Mouse (Mus musculus): ENCODE results near the gene Hs6st1.
A peak's percentile ranks its signal among the peaks of the same experiment; 100 is the strongest.
"Not testable (repeated sequence)": the region's sequence is repeated elsewhere in the genome, so short reads cannot be mapped to it uniquely, and the experiment has no call there.

The Hs6st1 gene

DNA sequence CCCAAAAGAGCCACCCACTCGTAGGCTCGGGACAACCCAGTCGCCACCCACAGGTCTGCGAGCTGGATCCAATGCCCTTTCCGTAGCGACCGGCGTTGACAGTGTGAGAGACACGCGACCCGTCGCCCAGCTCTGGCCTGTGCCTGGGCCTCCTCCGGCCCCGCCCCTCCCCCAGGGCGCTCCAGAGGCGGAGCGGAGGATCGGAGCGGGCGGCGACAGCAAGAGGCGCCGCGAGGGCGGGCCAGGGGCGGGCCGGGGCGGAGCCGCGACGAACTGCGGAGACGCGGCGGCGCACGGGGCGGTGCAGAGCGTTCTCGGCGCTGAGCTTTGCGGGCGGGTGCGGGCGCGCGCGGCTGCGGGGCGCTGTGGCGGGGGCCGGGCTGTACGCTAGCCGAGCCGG, at the start of gene Hs6st1:
Gene Hs6st1, plus strand, starts transcription at position 325 of the 400 bp plus-strand sequence.
- DNase-seq (ENCODE audit: low read depth in 2 of 2, low spot score in 2 of 2), result peak; percentile 80 to 84

DNA sequence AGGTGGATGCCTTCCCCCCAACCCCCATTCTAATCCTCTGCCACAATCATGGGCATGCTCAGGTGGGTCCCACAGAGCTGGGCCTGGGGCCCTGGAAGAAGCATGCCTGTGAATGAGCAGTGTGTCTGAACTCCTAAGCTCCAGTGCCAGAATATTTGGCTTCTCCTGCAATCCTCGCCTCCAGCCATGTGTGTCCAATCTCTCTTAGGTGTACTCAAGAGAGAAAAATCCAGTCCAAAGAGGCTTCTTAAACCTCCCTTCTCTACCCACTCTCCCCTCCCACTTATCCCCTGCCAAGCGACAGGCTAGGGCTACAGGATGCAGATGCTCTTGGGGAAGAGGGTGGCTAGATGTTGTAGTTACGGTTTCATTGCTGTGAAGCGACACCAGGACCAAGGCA, 49.6 kb upstream of the Hs6st1 start:
- DNase-seq (ENCODE audit: low read depth in 2 of 2, low spot score in 2 of 2), result no peak

DNA sequence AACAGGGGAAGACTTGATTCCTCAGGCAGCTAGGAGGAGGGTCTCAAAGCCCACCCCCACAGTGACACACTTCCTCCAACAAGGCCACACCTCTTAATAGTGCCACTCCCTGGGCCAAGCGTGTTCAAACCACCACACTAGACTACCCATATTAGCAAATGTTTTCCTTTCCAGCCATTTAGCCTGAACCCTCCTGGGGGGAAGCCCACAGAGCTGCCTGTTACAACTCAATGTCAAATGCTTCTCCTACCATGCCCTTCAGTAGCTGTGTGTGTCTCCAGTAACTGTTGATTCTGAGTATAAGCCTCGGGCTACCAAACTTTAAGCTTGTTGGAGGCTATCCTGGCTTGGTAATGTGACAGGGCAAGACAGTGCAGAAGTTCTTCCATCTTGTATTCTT, 49.0 kb upstream of the Hs6st1 start:
- DNase-seq (ENCODE audit: low read depth in 2 of 2, low spot score in 2 of 2), result no peak

DNA sequence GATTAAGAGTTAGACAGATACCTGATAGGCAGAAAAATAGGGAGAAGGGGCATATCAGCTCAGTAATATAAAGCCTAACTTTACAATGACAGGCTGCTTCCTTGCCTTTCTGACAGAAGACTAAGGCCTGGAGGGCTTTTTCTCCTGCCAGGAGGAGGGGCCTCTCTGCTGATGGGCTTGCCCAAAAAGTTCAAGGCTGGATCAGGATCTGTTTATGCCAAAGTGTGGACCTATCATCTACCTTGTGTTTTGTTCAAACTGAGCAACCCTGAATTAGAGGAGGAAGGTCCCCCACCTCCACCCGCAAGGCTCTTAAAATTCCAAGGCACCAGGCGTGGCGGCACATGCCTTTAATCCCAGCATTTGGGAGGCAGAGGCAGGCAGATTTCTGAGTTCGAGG, 47.9 kb upstream of the Hs6st1 start:
- DNase-seq (ENCODE audit: low read depth in 2 of 2, low spot score in 2 of 2), result no peak

DNA sequence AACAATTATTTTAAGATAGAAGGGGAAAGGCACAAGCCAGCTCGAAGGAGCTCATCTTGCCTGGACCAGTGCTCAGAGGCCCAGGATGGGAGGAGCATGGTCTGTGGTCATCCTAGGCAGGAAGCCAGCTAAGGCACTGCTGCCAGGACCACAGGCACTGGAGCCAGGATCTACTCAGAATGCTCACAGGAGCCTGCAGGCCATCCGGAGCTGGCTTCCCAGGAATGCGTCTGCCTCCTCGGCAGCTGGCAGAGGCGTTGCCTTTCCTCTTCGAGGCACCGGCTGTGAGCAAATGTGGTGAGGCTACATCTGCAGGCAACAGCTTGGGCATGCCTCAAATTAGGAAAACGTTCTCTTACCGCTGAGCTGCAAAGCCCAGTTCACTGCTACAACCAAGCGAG, 37.8 kb upstream of the Hs6st1 start:
- no peak for DNase-seq (ENCODE audit: low read depth in 2 of 2, low spot score in 2 of 2)

DNA sequence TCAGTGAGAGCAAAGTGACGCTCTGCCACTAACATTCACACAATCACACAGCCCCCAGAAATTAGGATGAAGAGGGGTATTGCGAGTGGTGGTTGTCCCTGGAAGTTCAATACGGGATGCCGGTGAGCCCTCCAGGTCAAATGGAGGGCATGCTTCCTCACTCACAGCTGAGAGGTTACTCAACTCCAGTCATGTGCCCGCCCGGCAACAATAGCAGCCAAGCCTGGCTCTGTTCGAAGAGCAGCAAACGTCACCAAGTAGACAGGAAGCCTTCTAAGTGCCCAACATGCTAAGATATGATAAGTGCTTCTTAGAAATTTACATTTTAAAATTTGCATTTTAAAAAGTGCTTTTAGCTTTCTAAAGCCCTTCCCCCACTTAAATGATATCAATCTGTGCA, 29.4 kb upstream of the Hs6st1 start:
- DNase-seq (ENCODE audit: low read depth in 2 of 2, low spot score in 2 of 2), result no peak

DNA sequence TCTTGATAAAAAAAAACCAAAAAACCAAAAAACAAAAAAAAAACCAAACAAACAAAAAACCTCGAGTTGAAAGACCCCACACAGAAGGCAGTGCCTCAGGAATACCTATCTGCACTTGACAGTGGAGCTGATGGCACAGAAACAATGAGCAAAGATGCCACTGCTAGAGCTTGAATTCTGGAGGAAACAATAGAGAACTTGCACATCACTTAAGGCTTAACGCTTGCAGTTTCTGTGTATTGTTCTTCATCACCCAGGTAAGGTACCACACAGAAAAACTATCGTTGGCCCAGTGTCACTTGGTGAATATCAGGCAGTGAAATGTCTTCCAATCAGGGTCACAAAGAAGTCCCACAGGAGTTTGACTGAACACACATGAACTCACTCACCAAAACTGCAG, 26.1 kb upstream of the Hs6st1 start:
- no peak for DNase-seq (ENCODE audit: low read depth in 2 of 2, low spot score in 2 of 2)

DNA sequence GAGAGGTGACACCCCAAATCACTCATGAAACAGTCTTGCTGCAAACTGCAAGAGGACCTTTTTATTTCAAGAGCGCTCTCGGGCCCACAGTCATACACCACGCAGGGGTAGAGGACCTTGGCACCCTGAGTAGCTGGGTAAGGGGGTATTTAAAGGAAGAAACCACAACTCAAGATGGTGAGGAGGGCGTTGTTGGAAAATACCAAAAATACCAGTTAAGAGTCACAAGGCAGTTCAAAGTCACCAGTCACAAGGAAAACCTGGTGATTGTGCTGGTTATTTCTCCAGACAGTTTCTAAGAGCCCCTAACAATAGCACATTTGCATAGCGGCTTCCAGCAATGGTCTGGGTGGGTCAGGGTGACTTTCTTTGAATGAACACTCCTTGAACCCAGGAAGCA, 24.4 kb upstream of the Hs6st1 start:
- DNase-seq (ENCODE audit: low read depth in 2 of 2, low spot score in 2 of 2), result not testable (repeated sequence)

DNA sequence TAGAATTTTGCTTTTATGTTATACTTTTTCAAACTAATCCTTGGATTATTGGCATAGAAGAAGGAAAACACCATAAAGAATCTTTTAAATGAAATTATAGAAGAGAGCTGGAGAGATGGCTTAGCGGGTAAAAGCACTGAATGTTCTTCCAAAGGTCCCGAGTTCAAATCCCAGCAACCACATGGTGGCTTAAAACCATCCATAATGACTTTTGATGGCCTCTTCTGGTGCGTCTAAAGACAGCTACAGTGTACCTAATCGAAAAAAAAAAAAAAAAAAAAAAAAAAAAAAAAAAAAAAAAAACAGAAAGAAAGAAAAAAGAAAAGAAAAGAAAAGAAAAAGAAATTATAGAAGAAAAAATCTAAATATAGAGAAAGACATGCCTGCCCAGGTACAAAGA, 23.9 kb upstream of the Hs6st1 start:
- DNase-seq (ENCODE audit: low read depth in 2 of 2, low spot score in 2 of 2), result no peak

DNA sequence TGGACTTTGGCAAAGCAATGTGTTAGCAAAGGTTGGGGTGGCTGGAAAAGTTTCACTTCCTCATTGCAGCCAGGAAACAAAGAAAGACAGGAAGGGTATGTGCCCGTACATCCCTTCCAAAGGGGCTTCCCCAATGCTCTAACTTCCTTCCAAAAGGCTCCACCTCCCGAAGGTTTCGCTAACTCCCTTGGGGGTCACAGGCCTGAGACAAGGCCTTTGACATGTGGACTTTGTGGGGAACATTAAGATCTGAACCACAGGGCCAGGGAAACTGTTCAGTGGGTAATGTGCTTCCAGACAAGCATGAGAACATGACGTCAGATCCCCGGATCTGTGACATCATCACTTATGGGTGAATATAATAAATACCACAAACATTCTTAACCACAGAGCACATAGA, 15.5 kb upstream of the Hs6st1 start:
- DNase-seq (ENCODE audit: low read depth in 2 of 2, low spot score in 2 of 2), result no peak

DNA sequence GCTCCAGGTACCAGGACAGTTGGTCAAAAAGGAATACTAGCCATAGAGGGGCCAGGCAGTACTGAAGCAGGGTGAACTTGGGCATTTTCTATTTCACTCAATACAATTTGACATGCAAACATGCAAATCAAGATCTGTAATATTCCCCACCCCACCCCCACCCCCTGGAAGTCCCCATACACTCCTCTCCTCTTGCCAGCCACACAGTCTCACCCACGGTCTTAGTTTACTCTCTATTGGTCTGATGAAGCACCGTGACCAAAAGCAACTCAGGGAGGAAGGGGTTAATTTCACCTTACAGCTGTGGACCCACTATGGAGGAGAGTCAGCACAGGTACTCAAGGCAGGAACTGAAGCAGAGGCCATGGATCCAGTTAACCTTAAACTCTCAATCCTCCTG, 14.6 kb upstream of the Hs6st1 start:
- no peak for DNase-seq (ENCODE audit: low read depth in 2 of 2, low spot score in 2 of 2)

DNA sequence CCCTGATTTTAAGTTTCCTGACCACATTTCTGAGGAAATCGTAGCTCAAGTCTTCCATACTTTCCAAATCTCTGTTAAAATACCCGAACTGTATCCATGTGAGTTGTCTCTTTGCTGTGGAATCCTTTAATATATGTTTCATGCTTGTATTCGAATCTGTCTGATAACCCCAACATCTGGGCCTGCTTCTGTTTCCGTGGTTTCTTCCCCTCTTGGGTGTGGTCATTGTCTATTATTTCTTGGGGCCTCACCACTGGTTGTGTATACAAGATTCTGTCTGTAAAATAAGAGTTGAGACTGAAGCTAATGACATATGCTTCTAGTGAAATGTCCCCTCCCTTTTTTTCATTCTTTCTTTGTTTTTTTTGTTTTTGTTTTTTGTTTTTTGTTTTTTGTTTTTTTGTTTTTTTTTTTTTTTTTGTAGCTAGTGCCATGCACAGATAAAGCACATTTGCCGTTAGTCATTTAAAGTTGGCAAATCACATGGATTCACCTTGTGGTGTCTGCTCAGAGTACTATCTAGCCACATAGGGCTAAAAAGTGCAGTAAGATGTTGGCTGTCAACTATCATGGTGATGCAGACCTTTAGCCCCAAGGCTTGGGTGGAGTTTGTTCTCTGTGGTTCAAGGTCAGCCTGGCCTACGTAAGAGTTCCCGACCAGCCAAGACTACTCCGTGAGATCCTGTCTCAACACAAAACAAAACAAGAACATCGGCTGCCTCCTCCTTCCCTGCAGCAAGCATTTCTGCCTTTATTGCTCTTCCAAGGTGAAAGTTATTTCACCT, 13.8 kb upstream of the Hs6st1 start:
- DNase-seq (ENCODE audit: low read depth in 2 of 2, low spot score in 2 of 2), result no peak

DNA sequence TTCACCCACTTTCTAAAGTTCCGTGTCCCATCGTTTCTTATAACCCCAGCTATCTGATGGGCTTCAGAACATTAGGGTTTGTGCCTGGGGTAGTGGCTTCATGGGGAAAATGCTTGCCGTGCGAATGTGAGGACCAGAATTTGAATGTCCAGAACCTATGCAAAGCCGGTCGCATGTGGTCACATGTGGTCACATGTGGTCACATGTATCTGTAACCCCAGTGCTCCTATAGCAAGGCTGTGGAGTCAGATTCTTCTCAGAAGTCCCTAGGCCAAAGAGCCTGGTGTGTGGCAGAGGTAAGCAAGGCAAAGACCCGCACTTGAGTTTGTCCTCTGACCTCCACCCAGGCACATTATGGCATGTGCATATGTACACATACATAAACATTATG, 13.2 kb upstream of the Hs6st1 start:
- no peak for DNase-seq (ENCODE audit: low read depth in 2 of 2, low spot score in 2 of 2)

DNA sequence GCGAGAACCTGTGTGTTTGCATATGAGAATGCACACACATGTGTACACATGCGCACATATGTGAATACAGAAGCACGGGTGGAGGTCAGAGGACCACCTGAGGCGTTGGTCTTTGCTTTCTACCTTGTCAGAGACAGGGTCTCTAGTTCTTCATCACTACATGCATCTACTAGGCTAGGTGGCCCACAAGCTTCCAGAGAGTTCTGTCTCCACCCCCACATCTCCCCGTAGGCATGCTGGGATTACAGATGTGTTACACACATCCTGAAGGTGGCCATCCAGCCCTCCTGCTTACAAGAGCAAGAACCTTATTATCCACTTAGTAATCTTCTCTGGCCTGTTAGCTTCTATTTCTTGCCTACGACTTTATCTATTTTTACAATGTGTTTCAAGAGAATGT, 8.8 kb upstream of the Hs6st1 start:
- no peak for DNase-seq (ENCODE audit: low read depth in 2 of 2, low spot score in 2 of 2)

DNA sequence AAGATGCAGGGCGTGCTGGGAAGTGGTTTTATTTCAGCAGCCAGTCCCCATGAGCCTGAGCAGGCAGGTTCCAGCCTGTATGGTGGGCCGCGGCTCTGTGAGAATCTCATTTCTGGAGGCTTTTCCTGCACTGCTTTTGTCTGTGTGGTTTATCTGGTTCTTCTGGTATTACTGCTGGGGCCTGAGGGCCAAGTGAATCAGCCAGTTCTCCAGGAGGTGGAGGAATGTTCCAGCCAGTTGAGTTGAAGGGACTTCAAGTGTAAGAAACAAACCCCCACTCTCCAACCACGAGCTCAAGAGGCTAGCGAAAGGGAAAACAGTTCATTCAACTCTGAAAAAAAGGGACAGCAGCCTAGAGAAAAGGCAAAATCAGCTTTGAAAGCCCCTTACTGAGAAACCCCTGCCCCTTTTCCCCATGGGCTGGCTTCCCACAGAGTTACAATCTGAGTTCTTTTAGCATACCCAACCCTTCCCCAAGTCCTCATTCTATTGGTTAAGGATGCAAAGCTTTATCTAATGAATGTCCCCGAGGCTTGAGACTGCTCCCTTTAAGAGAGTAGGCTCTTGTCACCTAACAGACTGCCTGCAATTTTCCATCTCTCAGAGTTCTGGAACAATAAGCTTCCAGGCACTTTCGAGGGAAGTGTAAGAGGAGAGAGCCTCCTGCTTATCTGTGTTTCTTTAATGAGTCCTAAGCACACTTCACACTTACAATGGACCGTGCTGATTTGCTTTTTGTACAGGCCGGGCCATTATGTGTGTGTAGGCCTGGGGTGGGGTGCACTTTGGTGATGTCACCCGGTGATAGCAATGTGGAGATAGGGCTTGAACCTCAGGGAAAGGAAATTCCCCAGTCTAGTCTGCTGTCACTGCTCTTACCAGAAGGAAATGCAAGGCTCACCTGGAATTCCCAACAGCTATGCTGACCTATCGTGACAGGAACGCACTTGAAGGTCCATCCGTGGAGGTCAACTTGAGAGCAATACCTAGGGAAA, 7.9 kb upstream of the Hs6st1 start:
- DNase-seq (ENCODE audit: low read depth in 2 of 2, low spot score in 2 of 2), result no peak

DNA sequence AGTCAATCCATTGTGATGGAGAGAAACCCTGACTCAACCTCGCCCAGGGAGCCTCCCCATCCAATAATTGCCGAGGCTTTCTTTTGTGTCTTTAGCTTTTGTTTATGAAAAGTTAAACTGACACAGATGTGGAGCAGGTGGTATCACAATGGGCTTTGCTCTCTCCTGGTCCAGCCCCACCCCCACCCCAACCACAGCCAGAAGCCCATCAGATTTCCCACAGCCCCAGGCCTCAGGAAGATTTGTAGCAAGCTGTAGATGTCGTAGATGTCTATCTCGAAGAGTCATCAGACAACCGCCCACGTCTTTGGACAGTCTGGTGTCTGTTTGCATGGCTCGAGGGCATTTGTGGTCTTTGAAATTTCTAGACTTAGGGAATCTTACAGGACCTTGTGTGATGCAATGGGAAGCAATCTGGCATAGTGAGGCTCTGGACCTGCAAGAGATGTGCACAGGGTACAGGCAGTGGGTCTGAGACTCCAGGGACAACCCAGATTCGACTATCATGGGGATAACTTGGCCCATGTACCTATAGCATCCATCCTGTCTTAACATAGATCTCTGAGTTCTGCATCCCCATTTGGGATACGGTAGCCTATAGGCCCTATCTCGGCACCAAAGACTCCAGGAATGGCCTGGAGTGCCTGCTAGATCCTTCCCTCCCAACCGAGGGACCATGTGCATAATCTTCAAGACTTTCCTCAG, 6.8 kb upstream of the Hs6st1 start:
- DNase-seq (ENCODE audit: low read depth in 2 of 2, low spot score in 2 of 2), result no peak

DNA sequence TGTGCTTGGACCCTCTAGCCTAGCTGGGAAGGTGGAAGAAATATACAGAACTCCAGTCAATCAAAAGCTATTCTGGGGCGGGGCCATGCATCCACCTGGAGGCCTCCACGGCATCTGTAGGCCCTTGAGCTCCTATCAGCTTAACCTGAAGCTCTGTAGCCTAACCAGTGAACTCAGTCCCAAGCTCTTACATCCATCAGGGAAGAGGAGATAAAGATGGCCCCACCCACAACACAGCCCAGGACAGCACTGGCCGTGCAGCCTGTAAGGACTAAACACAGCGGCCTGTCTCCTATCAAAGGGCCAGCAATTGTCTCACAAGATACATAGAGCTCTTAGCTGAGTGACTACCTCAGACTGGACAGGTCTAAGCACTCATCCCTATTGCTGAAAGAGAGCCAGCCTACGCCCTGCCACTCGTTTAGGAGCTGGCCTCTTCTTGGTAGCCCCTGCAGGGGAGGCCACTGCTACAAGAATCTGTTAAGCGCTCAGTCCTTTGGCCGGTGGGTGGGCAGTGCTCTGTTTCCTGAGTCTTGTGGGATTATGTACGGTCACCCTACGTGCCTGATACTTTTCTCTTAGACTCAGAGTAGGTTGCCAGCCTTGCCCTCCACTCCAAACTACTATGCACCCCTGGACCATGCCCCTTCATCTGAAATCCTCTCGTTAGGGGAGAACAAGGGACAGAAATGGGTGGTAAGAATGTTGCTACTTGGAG, 6.0 kb upstream of the Hs6st1 start:
- no peak for DNase-seq (ENCODE audit: low read depth in 2 of 2, low spot score in 2 of 2)

DNA sequence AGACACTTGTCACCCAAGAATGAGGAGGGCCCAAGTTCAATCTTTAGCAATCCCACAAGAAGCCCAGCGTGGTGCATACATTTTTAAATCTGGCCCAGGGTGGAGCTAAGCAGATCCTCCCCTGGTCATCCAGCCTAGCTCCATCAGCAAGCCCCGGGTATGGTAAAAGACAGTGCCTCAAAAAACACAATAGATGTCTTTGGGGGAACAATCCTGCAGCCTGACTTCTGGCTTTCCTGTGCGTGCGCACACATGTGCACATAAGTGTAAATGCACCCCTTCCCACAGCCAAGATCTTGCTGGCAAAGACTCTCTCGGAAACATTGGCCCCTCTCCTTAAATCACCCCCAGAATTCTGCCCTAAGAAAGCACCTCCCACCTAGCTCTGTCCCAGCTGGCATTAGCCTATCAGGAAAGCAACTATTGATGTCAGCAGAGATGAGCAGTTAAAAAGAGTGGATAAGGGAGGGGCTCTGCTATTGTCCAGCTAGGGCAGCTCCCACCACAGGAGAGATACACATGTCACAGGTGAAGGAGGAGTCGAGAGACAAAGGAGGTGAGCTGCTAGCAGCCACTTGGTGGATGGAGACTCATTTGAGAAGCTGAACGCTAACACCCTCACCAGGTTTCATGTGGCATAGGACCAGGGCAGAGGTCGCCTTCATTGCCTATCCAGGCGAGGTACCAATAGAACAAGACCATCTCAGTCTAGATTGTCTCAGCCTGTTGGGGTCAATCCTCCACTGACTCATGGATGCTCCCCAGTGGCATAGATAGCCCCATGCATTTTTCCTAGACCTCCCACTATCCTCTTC, 5.2 kb upstream of the Hs6st1 start:
- no peak for DNase-seq (ENCODE audit: low read depth in 2 of 2, low spot score in 2 of 2)

DNA sequence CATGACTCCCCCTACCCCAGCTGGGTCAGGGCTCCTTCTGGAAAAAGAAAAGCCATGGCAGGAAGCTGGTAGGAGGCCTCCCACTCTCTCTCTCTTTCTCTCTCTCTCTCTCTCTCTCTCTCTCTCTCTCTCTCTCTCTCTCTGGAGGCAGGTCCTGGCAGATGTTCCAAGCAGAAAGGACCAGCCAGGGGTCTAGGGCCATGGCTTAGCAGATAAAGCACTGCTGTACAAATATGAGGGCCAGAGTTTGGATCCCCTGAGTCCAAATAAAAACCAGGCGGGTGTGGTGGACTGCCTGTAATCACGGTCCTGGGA, 4.6 kb upstream of the Hs6st1 start:
- DNase-seq (ENCODE audit: low read depth in 2 of 2, low spot score in 2 of 2), result no peak

DNA sequence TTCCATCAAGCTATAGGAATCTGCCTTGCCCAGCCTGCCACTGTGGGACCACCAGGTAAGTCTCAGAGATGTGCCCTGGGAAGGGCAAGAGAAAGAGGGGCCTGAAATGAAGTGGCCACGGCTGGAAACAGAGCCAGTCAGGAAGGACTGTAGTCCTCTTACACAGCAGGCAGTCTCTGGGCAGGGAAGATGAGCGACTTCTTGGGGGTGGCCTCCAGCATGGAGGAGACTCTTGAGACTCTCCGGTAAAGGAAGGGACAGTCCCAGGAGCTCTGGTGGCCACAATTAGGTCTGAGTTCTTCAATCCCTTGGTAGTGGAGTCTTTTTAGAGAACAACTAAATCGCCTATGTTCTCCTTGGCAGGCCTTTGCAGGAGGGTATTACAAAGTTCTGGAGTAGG, 4.0 kb upstream of the Hs6st1 start:
- no peak for DNase-seq (ENCODE audit: low read depth in 2 of 2, low spot score in 2 of 2)

Measured in CD8-positive naive resting alpha-beta T cell, adult 2 months (primary cell).